Mouse (Mus musculus): Measurements from ENCODE around the gene Cdk14.

Cdk14 gene

GRCm38 (mm10) chr5:4761891-4762290, 658.2 kb downstream of the Cdk14 start:
- DNase-seq: no peak

- DNase-seq: no peak
These were observed 661.6 kb downstream of the Cdk14 start for GRCm38 (mm10) chr5:4758331-4759080.

GRCm38 (mm10) chr5:4757902-4758301, 662.2 kb downstream of the Cdk14 start, which contains the start of gene Fzd1:
Gene Fzd1, minus strand, starts transcription at chr5:4758035.
- peak; percentile 86 to 87 for DNase-seq

- peak; percentile 58 to 65 for DNase-seq
These were observed 663.0 kb downstream of the Cdk14 start for GRCm38 (mm10) chr5:4756871-4757711.

- DNase-seq: peak; percentile 54 to 59
These were observed 664.0 kb downstream of the Cdk14 start for GRCm38 (mm10) chr5:4756001-4756681.

- DNase-seq: peak in 1 of 2 experiments; percentile 6
These were observed 664.8 kb downstream of the Cdk14 start for GRCm38 (mm10) chr5:4755326-4755725.

DNA sequence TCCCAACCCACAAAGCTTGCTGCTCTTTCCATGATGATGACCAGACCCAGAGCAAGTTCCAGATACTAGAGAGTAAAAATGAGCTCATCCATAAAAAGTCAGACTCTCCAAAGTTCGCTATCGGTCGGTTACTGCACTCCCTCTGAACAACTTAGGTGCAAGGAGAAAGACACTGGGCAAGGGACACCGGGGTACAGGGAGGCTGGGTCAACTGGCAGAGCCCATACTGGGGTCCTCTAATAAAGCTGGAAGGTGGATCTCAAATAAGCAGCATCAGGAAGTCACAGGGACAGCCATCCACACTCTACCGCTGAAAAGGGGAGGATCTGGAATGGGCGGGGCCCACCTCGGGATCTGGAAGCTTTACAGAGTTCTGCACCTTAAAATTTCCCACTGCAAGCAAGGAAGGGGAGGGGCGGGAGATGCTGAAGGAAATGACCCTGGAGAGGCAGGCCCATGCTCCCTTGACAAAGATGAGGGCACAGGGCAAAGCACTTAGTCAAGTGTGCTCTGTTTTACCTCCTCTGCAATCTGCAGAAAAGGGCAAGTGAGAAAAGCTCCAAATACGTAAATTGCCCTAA, 665.3 kb downstream of the Cdk14 start:
- peak in 1 of 2 experiments; percentile 7 for DNase-seq

All from cerebellum, postnatal 36 days (tissue).